1 mouse cellular context compared by ENCODE assay signal in the genomic region with DNA sequence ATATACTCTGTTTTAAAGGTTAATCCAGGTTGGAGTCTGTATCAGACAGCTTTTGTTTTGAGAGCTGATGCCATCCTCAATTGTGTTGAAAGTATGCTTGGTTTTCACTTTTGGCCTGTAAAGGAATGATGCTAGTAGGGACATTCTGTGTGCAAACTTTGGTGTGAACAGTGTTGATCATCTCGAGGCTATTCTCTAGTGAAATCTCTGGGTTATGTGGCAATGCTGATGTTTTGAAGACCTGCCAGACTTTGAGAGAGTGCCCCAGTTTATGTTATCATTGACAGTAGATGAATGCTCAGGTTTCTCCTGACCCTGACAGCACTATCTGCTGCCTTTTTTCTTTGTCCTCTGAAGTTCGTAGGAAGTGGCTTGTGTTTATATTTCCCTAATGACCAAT.
TF ChIP-seq lines count a peak whose summit lies in the region.

No protein-coding gene starts in this region.

TF ChIP-seq in CH12.LX, 34 proteins besides CTCF, POLR2A, EP300 and RAD21 (continued from another document):
- TF ChIP-seq GABPA (IDR thresholded peaks at IDR 0.05; ENCODE audit: insufficient replicate concordance, low read depth, low read length) (no peak), POLR2AphosphoS2 (IDR thresholded peaks at IDR 0.05; ENCODE audit: low read depth, low read length) (no peak)
TF ChIP-seq in CH12.LX: peak in this region for 0.
